Mouse (Mus musculus) MN1 (cell line): ENCODE results near the gene Dcaf15.

ENCODE experiments used
- DNase-seq: peaks from one replicate; pipeline ENCODE4 v3.0.0-alpha.2; 2016; ENCODE audit warnings: low spot score

Dcaf15 gene

DNA sequence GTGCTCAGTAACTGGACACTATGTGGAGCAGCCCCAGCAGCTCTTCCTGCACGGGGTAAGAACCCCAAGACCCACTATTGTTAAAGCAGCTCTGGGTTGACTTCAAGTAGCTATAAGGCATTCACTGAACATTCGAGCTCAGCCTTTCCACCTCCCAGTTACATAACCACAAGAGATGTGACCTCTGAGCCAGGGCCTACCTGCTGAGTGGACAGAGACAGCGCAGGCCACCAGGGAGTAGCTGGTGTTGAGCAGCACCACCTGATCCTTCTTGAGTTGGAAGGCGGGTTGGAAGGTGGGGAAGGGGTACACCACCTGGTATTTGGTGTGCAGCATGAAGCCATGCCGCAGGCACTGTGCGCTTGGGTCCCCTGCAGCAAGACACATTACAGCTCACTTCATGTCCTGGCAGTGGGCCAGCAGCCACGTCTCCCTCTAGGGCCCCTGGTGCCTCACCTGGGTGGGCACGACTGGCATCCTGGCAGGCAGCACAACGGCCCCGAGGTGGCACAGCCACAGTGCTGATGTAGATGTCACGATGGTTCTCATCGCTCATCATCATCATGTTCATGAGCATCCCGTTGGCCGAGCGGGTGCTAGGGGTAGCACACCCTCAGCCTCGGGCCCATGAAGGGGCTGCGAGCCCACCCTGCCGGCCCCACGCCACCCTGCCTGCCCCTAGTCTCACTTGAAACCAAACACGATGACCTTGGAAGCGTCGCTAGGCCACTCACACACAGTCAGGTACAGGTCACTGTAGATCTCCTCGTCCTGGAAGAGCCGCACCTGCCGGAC is 2.9 kb downstream of the Dcaf15 start:
- no peak for DNase-seq

DNA sequence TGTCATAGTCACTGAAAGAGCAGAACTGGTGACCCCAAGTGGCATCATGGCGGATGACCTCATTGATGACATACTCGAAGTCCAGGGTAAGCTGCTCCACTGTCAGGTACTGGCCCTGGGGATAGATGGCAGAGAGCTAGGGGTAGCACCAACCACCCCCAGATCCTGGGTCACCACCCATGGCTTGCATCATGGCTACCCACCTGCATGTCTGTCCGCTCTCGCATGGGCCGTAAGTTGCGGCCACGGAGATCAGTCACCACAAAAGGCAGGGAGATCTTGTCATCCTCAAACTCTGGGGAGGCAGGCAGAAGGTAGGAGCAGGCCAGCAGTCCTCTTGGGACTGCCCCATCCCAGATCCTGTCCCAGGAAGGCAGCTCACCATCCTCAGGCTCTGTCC is 6.2 kb downstream of the Dcaf15 start:
- no peak for DNase-seq

DNA sequence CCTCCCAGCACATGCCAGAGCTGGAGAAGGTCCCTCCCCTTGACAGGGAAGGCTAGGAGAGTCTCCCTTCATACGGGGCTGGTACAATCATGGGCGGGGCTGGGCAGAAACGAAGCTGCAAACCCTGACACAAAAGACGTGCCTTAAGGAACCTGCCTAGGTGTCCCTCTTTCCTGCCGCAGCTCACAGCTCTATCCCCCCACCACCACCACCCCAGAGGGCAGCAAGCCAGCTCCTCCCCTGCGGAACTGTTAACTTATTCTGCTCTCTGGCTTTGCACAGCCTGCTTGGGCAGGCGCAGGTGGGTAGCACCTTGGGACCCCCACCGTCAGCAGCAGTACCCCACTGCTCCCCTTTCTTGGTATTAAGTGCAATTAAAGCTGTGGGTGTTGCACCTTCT is 8.5 kb downstream of the Dcaf15 start:
- no peak for DNase-seq

DNA sequence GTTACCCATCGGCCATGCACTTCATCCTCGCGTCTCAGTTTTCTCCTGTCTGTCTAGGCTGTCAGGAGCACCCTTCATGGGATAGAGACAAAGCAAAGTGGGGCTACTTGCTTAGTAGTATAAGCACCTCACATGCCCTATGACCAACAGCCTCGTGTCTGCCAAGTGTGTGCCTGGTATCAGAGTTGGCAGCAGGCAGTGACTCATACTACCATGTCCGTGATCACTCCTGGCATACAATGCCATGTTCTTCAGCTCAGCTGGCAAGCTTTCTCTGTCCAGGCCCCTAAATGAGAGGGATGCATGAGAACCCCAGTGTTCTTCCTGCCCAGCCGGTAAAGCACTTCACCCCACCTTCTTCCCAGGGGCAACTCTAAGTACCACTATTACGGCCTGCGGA is 14.0 kb downstream of the Dcaf15 start:
- DNase-seq: peak; percentile 45

DNA sequence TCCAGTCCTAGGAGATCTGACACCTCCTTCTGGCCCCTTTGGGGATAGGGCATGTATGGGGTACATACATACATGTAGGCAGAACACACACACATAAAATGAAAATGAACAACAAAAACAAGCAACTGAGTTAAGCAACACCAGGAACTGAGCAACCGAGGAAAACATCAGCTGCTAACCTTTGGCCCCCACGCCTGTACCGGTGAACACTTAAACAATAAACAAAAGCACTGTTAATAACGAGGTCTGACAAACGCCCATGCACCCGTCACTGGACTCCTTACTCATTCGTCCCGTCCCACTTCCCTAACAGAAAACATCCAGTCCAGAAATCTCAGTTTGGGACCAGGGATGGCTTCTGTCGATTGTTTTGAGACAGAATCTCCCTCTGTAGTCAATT is 15.3 kb downstream of the Dcaf15 start:
- no peak for DNase-seq

DNA sequence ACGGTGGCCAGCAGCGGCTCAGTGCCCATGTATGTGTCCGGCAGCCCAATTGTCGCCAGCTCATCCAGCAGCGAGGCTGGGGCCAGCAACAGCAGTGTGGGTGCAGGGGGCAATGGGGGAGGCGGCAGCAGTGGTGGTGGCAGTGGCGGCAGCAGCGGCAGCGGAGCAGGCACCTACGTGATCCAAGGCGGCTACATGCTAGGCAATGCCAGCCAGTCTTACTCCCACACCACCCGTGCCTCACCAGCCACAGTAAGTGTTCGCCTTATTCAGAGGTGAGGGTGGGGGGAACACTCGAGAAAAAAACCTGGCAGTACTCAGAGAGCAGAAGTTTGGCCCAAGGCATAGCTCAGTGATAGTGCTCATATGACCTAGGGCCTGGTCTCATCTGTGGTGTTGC is 16.7 kb downstream of the Dcaf15 start:
- DNase-seq: no peak

DNA sequence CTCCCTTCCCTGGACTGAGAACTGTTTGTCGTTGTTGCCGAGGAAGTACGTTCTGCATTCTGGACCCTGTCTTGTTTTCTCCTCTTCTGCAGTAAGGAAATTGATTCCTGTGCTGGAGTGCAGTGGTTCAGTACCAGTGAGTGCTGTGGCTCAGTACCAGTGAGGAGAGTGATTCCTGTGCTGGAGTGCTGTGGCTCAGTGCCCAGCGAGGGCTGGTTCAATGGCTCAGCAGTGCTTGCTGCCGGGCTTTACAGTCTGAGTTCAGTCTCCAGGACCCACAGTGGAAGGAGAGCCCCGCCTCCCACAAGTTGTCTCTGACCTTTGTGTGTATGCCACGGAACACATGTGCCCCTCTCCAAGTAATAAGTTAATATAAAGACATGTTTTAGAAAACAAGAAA is 17.4 kb downstream of the Dcaf15 start:
- DNase-seq: no peak

DNA sequence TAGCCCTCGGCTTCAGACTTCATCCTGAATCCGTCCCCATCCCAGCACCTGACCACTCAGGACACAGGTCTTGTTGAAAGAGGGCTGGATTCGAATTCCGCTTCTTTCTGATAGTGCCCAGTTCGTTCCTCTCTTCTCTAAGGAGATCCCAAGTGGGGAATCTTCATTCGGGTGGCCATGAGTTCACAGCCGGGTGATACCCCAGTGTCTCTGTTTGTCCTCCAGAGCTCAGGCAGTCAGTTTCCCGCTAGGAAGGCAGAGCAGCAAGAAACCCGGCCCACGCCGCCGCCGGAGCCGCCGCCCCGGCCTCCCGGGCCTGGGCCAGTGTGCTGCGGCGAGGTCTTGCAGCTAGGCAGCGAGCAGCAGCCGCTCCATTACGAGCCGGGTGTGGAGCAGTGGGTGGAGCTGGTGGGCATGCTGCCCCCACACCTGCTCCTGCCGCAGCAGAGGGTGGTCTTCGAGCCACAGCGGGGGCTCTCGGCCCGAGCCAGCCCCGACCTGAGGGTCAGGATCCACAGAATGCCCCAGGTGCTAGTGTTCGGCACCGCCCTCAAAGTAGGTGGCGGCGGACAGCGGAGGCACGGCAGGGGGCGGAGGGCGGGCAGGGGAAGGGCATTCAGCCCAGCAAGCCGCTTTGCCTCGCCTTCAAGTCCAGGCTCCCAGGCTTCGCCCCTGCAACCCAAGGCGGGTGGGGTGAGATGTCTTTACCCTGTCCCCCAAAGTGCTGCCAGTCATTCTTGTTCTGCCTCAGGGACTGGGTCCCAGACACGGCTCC is 20.0 kb downstream of the Dcaf15 start:
- no peak for DNase-seq

DNA sequence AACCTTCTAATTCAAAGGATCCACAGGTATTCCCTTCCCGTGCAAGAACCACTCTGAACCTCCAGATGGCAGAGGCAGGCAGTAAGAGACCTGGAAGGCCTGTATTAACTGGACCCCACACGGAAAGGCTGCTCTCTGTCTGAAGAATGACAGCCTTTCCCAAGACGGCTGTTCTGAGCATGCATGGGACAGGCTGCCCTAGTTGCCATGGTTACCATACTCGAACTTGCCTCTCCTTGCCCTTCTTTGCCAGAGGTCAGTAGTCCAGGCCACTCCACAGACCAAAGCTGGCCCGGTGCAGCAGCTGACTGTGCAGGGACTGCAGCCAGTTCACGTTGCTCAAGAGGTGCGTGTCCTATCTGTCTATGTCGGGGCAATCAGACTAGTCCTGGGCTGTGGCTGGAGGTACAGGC is 20.7 kb downstream of the Dcaf15 start:
- DNase-seq: peak; percentile 83

DNA sequence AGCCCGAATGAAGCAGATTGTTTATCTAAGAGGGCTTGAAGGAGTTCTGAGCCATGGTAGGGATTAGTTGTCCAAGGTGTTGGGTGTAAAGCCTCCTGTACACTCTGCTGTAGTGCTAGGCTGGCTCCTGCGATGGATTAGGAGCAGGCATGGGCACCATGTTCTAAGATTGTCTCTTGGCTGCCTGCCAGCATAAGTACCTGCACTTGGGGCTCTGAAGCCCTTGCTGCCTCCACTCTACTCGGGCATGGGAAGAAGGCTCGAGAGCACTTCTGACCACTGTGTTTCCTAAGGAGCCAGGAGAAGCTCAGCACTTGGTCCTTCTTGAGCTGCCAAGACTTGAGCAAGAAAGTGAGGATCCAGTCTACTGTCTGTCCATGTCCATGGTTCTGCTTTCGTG is 25.4 kb downstream of the Dcaf15 start:
- DNase-seq: no peak

DNA sequence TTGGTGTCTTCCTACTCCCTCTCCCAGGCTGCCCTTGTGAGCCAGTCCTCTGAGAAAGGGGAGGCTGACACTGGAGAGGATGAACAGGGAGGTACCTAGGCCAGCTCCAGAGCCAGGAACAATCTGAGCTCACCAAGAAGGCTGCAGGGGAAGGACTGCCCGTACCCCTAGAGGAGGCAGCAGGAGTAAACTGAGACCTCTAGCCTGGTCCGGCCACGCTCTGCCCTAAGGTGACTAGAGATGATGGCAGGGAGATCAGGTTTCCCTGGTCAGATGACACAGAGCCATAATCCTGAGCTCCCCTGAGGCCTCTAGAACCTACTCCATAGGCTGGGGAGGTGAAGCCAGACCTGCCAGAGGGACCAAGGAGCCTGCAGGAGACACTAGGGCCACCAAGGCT is 27.7 kb downstream of the Dcaf15 start:
- no peak for DNase-seq

DNA sequence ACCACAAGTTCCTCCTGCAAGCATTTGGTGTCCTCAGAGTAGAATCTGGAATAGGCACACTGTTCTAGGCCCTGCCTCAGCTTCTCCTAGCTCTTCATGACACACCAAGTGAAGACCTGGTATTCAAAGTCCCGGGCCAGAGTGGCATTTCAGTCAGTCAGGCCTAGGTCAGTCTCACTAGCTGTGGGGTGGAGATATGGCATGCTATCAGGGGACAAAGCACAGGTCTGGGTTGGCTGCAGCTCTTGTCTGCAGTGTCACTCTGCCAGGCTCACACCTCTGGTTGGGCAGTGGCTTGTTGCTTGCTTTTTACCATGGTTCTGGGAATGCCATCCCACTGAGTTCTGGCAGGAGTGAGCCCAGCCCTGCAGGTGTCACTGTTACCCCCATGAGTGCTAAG is 28.2 kb downstream of the Dcaf15 start:
- DNase-seq: no peak

DNA sequence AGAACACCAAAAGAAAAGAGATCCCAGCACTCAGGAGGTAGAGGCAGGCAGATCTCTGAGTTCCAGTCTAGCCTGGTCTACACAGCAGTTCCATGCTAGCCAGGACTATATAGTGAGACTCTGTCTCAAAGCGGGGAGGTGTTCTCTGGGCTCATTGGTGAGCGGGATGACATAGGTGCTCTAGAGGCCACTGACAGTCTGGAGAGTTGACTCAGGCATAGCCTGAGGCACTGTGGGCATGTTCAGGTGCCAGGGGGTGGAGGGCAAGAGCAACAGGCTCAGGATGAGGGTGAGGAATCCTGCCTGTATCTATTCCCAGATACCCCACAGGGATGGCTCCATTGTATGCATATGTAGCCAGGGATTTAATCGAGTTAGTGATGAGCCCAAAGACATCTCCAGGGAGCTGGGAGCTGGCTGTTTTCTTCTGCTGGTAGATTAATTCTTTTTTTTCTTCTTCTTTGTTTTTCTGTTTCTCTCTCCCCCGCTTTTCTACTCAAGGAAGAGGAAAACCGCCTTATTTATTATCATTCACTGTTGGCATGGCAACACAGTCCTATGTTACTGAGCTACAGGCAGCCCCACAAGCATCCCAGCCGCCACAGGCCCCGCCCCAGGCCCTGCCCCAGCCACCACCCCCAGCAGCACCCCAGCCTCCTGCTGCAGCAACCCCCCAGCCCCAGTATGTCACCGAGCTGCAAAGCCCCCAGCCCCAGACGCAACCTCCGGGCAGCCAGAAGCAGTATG is 31.2 kb downstream of the Dcaf15 start:
- DNase-seq: peak; percentile 55

DNA sequence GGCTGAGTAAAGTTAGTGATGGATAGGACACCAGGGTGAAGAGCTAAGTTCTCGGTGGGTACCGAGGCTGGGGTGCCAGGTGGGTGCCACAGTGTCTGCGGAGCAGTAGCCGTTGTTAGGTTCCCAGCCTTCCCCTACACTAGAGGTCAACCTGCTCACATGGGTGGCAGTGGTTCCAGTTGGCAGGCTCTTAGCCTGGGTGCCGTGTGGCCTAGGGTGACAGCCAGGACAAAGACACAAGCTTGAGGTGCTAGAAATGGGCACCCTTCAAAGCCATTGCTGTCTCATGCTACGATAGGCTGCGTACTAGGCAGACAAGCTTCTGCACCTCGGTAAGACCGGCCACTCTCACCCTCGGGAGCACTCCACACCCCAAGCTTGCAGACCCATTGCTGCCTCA is 32.2 kb downstream of the Dcaf15 start:
- no peak for DNase-seq

DNA sequence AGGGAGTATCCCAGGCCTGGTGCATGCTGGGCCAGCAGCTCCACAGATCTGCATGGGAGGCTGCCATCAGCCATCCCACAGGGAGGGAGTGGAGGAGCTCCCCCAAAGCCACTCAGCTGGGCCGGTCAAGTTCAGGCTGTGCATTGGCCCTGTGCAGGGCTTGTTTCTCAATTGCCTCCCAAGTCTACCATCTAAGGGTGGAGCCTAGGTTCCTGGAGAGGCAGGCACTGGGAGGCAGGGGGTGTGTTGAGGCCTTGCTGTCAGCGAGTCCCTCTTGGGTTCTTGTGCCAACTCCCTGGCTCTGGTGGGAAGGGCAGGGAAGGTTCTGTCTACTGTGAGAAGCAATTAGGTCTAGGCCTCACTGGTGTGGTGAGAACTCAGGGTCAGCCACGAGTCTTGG is 32.6 kb downstream of the Dcaf15 start:
- no peak for DNase-seq

DNA sequence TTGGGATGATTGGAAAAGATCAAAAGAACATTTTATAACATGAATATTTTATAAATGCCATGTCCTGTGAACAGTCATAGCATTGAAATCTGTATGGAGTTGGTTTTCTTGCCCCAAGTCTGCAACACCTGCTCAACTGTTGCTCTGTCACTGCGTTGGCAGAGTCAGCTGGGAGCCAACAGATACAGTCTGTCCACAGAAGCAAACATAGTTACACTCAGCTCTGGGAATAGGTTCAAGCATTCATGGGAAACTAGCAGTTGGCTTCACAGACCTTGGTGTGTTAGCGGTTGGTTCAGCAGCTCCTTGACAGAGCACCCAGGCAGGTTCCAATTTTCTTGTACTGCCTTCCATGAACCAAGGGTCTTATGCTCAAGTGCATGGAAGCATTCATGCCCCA is 33.9 kb downstream of the Dcaf15 start:
- DNase-seq: no peak

DNA sequence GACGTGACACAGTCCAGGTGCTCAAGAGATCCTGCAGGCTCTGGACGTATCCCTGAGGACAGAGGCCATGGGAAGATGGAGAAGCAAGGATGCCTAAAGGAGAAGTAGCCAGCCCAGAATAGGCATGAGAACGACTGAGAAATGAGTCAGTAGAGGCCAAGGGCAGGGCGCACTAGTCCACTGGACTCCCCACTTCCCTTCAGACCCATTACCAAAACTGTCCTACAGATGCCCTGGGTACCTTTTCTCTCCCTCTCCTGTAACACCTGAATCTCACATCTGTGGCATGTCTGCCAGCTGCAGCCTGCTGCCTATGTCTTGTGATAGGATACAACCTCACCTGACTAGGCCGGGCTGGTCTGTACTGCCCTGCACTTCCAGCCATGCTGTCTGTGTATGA is 34.3 kb downstream of the Dcaf15 start:
- no peak for DNase-seq

DNA sequence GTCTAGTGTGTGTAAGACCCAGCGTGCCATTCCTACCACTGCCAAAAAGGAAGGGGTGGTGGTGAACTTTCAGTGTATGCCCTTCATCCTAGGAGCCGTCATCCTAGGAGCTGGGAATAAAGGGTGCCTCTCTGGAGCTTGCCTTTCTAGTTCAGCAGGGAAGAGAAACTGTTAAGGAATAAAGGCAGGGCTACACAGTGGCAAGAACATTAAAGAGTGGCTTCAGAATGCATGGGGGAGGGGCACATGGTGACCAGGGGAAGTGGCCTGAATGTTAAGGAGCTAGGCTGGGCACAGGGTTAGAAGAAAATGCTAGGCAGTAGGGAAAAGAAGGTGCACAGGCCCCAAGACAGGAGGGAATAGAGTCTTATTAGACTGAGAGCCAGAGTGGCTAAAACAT is 34.8 kb downstream of the Dcaf15 start:
- no peak for DNase-seq

DNA sequence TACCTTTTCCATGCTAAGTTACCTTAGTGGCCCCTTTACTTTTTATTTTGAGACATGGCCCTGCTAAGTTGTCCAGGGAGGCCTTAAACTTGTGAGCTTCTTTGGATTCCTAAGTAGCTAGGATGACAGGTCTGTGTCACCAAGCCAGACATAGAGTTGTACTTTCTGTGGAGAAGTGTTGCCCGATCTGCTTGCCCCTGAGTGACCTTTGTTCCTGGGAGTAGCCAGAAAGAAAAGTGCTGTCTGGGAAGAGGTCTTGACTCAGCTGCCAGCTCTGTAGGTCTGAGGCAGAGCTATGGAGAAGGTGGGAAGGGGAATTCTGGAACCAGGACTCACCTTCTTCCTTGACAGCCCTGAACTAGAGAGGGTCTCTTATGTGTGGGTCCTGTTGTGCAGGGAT is 35.4 kb downstream of the Dcaf15 start:
- DNase-seq: no peak

DNA sequence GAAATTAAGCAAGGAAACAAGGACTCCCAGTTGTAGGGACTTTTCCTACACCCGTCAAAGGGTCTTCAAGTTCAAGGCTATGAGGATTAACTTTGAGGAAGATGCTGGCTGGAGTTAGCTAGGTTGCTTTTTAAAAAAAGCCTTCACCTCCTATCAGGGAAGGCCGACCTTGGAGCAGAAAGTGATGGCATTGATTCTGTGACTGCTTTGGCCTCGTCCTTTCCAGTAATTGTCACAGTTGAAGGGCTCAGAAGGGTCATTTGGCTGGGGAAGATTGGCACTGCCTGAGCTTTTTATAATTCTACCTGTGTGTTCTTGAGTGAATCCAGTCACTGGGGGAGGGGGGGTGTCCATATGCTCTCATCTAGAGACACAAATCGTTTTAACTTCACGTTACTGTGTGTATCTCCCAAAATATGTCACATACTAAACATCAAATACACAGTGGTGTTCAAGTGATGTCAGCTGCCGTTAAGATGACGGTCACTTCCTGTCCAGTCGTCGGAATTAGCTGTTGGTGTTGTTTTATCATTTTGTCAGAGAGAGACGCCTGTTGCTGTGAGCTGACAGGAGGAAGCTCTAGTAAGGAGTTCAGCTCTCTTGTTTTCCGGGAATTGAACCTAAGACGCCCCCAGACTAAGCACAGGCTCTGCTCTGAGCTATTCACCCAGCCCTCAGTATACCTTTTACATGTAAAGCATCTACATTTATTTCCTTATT is 36.1 kb downstream of the Dcaf15 start:
- no peak for DNase-seq

DNA sequence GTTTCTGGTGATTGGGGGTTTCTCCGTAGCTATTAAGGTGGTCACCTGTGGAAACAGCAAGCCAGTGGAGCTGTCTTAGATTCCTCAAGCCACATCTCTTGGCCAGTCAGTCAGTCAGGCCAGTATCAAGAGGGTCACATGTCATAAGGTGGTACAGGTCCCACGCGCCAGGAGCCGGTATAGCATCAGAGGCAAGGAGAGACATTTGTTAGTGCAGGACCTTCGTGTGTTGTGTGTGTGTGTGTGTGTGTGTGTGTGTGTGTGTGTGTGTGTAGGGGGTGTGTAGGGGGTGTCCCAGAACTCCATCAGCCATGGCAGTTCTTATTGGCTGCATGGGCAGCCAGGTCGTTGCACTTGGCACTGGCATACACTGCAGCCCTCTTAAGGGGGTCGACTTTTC is 36.7 kb downstream of the Dcaf15 start:
- no peak for DNase-seq

DNA sequence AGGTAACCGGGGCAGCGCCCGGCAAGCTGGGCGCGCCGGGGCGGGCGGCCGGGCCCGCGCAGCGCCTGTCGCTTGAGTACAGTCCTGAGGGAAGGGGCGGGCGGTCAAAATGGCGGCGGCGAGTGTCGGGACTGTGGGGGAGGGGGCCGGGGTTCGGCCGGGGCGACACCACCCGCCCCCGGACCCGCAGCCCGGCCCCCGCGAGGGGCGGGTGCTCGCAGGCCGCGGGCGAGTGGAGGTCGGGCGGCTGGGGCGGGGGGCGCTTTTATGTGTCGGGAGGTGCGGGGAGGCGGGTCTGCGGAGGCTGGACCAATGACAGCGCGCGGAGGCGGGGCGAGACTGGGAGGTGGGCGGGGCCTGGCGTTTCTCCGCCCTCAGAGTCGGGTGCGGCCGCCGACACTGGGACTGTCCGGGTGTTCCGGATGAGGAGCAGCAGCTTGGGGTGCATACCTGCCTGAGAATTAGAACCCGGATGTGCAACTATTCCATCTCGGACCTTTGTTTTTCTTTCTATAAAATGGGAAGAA is 37.5 kb downstream of the Dcaf15 start:
- peak; percentile 93 for DNase-seq
